Mouse (Mus musculus): ENCODE measurements around the gene Tunar.

Tunar gene

DNA sequence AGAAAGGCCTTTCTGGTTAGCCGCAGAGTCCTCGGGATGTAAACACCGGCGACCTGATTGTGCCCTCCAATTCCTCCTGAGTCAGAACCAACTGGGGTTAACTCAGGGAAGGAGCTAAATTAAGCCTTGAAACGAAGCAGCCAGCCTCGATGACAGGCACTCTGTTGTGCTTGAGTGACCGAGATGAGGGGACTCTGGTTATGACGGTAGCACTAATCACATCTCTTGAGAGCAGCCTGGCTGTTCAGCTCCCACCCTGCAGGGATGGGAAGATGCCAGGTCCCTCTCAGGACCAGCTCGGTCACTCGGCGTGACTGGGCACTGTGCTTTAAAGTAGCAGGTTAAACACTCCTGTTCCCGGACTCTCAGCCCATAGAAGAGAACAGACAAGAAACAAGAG is 43.3 kb downstream of the Tunar start:
- in situ Hi-C loops (cut with MboI; ENCODE audit: low pct_unique_long_range_greater_than_20kb in 1 of 2, low sequenced_read_pairs in 2 of 2, unreplicated experiment in 1 of 2), result no loop called here

DNA sequence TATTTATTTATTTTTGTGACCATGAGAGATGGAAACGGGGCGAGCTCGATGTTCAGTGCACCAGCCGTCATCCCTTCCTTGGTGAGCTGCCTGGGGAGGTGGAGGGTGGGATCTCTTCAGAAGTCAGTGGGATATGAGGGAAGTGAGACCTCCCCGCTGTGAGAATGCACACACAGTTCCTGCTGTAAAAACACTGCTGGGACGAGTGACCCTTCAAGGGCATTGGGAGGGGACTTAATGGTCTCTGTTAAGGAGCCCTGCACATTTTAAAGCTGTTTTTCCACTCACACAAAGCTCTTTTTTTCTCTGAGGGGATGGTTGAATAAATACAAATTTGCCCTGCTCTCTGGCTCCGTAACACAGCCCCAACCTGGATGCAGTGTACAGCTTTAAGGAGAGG is 49.1 kb downstream of the Tunar start:
- in situ Hi-C loops (cut with MboI; ENCODE audit: low pct_unique_long_range_greater_than_20kb in 1 of 2, low sequenced_read_pairs in 2 of 2, unreplicated experiment in 1 of 2), result no loop called here

DNA sequence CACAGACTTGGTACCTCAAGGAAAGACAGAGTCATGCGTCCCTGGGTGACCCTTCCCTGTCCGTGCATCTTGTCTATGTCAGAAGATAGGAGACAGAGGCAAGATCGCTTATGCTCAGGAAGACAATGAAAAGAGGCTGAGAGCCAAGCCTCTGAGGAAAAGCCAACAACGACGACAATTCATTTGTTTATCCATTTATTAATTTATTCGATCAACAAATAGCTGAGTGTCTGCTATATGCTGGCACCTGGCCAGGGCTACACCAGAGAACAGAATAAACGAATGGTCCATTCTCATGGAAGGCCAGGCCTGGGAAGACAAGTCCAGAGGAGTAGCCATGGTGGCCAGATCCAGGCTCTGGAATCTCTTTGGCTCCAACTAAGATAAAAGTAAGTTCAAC is 61.0 kb downstream of the Tunar start:
- in situ Hi-C loops (cut with MboI; ENCODE audit: low pct_unique_long_range_greater_than_20kb in 1 of 2, low sequenced_read_pairs in 2 of 2, unreplicated experiment in 1 of 2), result no loop called here

DNA sequence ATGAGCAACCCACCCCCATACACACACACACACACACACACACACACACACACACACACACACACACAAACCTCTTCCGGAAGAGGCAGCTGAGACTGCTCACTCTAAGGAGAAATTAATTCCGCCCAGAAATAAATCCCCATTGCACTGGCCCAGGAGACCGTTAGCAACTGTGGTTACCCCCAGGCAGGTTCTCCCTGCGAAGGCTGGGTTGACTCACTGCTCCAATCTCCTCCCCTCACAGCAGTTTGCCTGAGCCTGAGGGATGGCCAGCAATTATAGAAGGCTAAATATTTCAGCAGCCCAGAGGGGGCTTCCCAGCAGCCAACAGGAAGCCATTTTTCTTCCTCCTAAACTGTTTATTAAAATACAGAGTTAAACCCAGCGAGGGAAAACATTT is 64.5 kb downstream of the Tunar start:
- in situ Hi-C loops (cut with MboI; ENCODE audit: low pct_unique_long_range_greater_than_20kb in 1 of 2, low sequenced_read_pairs in 2 of 2, unreplicated experiment in 1 of 2), result no loop called here

DNA sequence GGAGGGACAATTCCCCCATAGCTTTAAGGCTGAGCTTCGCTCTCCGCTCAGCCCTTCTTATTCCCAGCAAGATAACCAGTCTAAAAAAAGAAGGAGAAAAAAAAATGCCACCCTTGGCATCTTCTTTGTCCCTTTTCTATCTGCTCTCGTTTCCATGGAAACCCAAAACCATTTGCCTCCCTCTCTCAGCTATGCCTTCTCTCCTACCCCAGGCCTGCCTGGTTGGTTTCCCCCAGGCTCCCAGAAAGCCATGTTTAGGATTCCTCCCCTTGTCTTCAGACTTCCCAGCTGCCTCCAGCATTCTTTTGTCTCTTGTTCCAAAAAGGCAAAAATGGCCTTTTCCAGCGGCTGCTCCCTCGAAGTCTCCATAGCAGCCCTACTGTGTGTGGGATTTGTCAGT is 70.1 kb downstream of the Tunar start:
- in situ Hi-C loops (cut with MboI; ENCODE audit: low pct_unique_long_range_greater_than_20kb in 1 of 2, low sequenced_read_pairs in 2 of 2, unreplicated experiment in 1 of 2), result no loop called here

- in situ Hi-C loops (cut with MboI; ENCODE audit: low pct_unique_long_range_greater_than_20kb in 1 of 2, low sequenced_read_pairs in 2 of 2, unreplicated experiment in 1 of 2), result no loop called here
Observed at GRCm38 (mm10) chr12:105406008-105406407, 72.3 kb downstream of the Tunar start.

GRCm38 (mm10) chr12:105413909-105414308 is 80.2 kb downstream of the Tunar start:
- in situ Hi-C loops (cut with MboI; ENCODE audit: low pct_unique_long_range_greater_than_20kb in 1 of 2, low sequenced_read_pairs in 2 of 2, unreplicated experiment in 1 of 2), result no loop called here

DNA sequence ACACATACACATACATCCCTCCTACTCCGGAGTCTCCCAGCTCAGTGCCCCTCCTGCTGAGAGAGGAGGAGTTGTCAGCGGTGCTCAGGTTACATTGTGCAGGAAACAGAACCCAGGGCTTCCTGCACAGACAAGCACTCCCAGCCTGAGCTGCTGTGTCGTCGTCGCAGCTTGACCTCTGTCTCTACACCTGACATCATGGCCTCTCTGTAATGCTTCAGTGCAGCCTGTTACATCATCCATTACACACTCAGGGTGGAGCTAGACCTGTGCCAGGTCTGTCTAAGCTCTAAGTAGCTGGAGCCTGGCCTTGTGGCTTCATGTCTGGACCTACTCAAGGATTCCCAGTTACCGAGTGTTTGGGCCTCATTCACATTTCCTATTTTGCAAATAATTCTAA is 86.8 kb downstream of the Tunar start:
- in situ Hi-C loops (cut with MboI; ENCODE audit: low pct_unique_long_range_greater_than_20kb in 1 of 2, low sequenced_read_pairs in 2 of 2, unreplicated experiment in 1 of 2), result no loop called here

DNA sequence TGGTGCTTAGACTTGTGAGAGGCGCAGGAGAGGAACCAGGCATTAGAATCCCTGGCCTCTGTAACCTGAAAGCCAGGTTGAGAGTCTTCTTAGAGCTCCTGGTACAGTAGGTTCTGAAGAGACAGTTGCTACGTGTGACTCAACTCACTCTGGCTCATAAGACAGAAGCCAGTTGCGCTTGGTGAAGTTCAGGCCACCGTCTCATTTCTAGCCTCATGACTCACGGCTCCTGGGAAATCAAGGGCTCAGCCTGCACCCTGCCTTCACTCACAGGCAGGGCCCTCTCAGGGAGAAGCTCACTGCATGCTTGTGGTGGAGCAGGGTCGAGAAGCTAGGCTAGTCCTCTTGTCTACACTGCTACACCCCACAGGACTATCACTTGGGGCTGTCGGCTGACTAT is 92.9 kb downstream of the Tunar start:
- in situ Hi-C loops (cut with MboI; ENCODE audit: low pct_unique_long_range_greater_than_20kb in 1 of 2, low sequenced_read_pairs in 2 of 2, unreplicated experiment in 1 of 2), result loop anchor here in 1 of 2 experiments (25.0 kb wide), 1 partner anchor 389 kb away; the partner anchor contains the start of gene Glrx5

- in situ Hi-C loops (cut with MboI; ENCODE audit: low pct_unique_long_range_greater_than_20kb in 1 of 2, low sequenced_read_pairs in 2 of 2, unreplicated experiment in 1 of 2), result loop anchor here in 1 of 2 experiments (25.0 kb wide), 1 partner anchor 390 kb away; the partner anchor contains the start of gene Glrx5
Observed at GRCm38 (mm10) chr12:105427039-105427757, 93.5 kb downstream of the Tunar start.

DNA sequence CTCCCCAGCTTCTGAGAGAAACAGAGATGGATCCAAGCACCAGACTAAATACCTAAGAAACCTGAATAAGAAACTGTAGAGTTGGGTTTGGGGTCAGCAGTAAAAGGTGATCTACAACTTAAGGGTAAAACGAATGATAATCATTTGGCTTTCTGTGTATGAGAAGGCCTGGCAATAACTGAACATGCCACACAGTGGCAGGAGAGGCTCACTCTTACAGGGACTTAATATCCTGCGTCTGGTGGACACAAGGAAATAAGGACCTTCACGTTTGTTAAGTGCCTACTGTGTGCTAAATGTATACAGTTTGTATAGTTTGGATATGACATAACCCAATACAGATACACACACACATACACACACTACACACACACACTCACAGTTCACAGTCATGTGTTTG is 98.2 kb downstream of the Tunar start:
- in situ Hi-C loops (cut with MboI; ENCODE audit: low pct_unique_long_range_greater_than_20kb in 1 of 2, low sequenced_read_pairs in 2 of 2, unreplicated experiment in 1 of 2), result loop anchor here in 1 of 2 experiments (25.0 kb wide), 1 partner anchor 395 kb away; the partner anchor contains the start of gene Glrx5

GRCm38 (mm10) chr12:105432807-105433206 is 99.1 kb downstream of the Tunar start:
- in situ Hi-C loops (cut with MboI; ENCODE audit: low pct_unique_long_range_greater_than_20kb in 1 of 2, low sequenced_read_pairs in 2 of 2, unreplicated experiment in 1 of 2), result loop anchor here in 1 of 2 experiments (25.0 kb wide), 1 partner anchor 396 kb away; the partner anchor contains the start of gene Glrx5

Data from mouse embryonic stem cell (cell line).